Mouse (Mus musculus) G1E (cell line): Measurements from ENCODE around the gene D430041D05Rik.

Experiments
- CTCF ChIP-seq: IDR thresholded peaks from 2 replicates; pipeline ENCODE4 v1.5.1; 2012; ENCODE audit warnings: low read depth, low read length, inconsistent platforms, mixed read lengths
- GATA1 ChIP-seq: IDR thresholded peaks from 2 replicates; pipeline ENCODE4 v1.6.1; 2012; ENCODE audit warnings: borderline replicate concordance, low read length, inconsistent platforms, mixed read lengths
- POLR2AphosphoS5 ChIP-seq: IDR thresholded peaks from 2 replicates; pipeline ENCODE4 v1.6.1; 2012; ENCODE audit warnings: low read depth, low read length, inconsistent platforms; ENCODE audit not compliant: insufficient replicate concordance
- TAL1 ChIP-seq: conservative IDR thresholded peaks from 2 replicates; pipeline ENCODE4 v1.6.1; 2012; ENCODE audit warnings: low read depth, low read length, inconsistent platforms, mixed read lengths

DNA sequence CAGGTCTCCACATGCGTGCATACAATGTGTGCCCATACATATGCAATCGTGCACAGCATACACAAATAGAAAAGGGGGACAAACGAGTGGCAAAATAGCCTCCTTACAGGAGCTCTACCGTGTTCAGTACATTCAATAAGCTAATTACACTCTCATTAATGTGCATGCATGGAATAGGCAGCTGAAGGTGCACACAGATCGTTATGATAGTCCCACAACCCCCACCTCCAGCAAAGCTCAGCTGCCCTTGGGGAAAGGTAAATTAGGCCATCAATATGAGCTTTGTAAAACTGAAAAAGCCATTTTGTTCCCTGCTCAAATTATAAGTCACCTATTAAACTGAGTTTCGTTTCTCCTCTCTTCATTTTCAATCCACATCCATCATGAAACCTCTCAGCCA is 75.0 kb downstream of the D430041D05Rik start:
- TF ChIP-seq POLR2AphosphoS5 (no peak), CTCF (no peak), GATA1 (no peak), TAL1 (no peak)
